Mouse (Mus musculus) E14TG2a.4 (cell line): ENCODE results near the gene Itpr1.

Source experiments
- CTCF ChIP-seq: conservative IDR thresholded peaks from 2 replicates; pipeline ENCODE4 v1.5.1; 2014; ENCODE audit warnings: low read length
- NANOG ChIP-seq: IDR thresholded peaks from 2 replicates; pipeline ENCODE4 v1.6.1; 2014; ENCODE audit warnings: borderline replicate concordance, low read length, mixed read lengths

- no peak for TF ChIP-seq CTCF
- no peak for TF ChIP-seq NANOG
Measured at GRCm38 (mm10) chr6:108216091-108216490, 3.2 kb downstream of the Itpr1 start.
